Mouse (Mus musculus): Measurements from ENCODE around the gene Slc38a6. TPM values are rescaled to one million over a fixed set of nuclear protein-coding genes. Genes with fewer than 3 reads are reported as not detected.

Gene Slc38a6
- total RNA-seq, 2 experiments from 2014 or later: 0.14 to 12.3 TPM

DNA sequence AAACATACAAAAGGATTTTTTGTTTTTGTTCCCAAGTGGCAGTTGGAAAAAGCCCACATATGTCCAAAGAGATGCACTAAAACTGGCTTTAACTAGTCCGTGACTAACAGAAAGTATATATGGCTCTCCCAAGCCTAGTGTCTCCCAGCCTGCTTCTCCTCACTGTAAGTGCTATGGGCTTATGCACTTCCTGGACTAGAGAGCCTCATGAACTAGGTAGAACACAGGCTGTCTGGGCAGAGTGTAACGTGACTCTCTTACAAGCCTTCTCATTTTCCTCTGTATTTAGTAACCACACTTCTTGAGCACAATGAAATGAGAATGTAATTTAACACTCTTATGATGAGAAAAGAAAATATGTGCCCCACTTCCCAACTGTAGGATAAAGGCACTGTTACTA, 22.1 kb downstream of the Slc38a6 start:
- ATAC-seq (replicated peaks; ENCODE audit: low FRiP score, low TSS enrichment, poor library complexity, severe bottlenecking): no peak

DNA sequence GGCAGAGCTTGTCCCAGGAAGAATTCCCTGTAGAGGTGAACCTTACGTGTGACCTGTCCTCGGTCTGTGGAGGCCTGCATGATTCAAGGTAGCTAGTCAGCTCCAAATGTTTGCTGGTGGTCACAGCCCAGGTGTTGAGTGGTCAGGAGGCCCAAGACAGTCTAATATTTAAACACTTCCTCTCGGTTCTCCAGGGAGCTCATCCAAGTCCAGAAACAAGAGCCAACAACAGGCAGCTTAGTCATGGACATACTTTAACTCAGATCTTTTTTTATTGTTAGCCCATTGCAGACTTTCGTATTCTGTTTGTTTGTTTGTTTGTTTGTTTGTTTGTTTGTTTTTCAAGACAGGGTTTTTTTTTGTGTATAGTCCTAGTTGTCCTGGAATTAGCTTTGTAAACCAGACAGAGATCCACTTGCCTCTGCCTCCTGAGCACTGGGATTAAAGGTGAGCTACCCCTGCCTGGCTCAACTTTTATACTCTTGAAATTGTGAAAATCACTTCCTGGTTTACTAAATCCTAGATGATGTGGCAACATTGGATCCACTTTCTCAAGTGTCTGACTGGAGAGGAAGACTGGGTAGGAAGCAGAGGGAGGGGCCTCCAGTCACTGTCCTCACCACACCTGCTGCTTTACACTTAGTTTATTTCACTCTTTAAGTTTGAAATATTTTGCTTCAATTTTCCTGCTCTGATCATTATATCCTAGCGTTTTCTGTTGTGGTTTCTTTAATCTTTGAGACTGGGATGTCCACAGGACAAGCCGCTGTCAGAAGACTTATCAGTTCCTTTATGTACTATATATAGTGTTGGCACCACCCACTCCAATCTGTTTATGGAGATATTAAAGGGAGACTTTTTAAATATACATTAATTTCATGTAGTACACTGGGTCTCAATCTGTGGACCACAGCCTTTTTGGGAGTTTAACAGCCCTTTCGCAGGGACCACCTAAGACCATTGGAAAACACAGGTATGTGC, 31.4 kb downstream of the Slc38a6 start:
- peak; percentile 50; the same call in 1 of the 2 replicates for ATAC-seq (replicated peaks; ENCODE audit: low FRiP score, low TSS enrichment, poor library complexity, severe bottlenecking)

DNA sequence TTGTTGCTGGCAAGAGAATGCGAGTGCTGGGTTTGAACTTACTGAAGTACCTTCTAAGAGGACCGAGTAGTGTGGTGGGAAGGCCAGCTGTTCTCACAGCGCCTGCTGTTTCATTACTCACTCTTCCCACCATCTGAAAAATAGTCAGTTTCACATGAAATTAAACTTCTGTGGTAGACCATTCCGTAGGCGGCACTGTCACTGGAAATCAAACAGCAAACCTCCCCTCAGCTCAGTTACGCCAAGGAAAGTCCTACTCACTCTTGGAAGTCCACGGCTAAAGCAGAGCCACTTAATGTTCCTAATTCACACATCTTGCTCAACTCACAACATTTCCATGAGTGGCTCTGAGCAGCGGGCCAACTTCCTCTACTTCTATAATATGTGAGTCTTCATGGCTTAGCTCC, 37.6 kb downstream of the Slc38a6 start:
- ATAC-seq (replicated peaks; ENCODE audit: low FRiP score, low TSS enrichment, poor library complexity, severe bottlenecking): no peak

DNA sequence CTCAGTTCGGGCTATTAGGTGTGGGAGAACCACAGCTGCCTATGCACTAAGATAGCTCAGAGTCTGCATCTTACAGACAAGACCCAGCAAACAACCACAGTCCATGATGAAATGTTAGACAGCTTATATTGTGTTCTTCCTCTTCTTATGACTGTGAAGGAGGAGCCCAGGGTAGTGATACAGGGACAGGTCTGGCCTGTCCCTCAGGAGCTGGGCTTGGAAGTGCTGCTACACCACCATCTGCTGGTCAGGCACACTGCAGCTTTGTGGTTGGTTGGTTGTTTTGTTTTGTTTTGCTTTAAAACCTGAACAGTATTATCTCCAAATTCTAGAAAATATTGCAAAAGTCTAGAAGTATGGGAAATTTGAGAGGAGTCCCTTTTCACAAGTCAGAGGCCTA, 38.2 kb downstream of the Slc38a6 start:
- ATAC-seq (replicated peaks; ENCODE audit: low FRiP score, low TSS enrichment, poor library complexity, severe bottlenecking): peak; percentile 55; the same call in 1 of the 2 replicates

DNA sequence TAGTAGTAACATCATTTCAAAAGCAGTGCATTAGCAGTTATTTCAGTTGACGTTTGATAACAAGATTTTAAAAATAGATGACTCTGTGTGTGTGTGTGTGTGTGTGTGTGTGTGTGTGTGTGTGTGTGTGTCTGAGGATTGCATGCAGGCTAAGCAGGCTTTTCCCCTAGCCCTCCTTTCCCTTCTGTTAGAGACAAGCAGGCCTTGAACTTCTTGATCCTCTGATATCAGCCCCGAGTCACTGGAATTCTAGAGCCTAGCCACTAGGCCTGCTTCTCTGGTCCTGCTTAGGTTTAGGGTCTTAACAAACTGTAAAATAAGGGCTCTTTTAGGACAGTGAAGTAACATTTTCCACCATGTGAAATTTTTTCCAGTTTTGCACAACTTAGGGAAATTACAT, 38.6 kb downstream of the Slc38a6 start:
- no peak for ATAC-seq (replicated peaks; ENCODE audit: low FRiP score, low TSS enrichment, poor library complexity, severe bottlenecking)

DNA sequence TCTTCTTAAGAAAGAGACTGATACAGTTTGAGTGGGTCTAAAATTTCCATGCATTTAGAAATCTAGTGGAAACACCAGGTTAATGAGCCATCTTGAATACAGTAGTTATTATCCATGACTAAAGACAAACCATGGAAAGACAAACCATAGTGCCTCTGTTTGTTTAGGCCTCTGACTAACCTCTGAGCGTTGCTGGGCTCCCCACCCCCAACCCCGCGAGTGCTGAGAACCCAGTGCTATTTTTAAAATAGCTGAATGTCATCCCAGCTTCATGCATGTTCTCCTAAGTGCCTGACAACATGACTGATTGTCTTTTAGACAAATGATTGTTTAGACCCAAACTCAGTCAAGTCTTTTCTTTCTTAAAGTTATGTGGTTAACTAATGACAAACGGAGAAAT, 39.0 kb downstream of the Slc38a6 start:
- ATAC-seq (replicated peaks; ENCODE audit: low FRiP score, low TSS enrichment, poor library complexity, severe bottlenecking): no peak

DNA sequence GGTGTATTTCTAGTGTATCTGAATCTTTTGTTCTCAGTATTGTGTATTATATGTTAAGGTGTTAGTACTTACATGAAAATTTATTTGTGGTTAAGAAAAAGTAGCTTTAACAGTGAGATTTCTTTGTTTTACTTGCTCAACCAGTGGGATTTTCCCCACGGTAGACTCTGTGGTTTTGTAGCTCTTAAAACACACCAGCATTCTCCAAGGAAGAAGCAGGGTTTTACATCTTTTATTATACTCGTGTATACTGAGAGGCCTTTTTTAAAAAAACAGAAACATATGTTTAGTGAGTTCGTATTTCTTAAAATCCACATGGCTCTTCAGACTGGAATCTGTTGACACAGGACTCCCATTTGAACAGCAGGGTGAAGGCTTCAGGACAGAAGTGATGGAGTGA, 40.8 kb downstream of the Slc38a6 start:
- no peak for ATAC-seq (replicated peaks; ENCODE audit: low FRiP score, low TSS enrichment, poor library complexity, severe bottlenecking)

DNA sequence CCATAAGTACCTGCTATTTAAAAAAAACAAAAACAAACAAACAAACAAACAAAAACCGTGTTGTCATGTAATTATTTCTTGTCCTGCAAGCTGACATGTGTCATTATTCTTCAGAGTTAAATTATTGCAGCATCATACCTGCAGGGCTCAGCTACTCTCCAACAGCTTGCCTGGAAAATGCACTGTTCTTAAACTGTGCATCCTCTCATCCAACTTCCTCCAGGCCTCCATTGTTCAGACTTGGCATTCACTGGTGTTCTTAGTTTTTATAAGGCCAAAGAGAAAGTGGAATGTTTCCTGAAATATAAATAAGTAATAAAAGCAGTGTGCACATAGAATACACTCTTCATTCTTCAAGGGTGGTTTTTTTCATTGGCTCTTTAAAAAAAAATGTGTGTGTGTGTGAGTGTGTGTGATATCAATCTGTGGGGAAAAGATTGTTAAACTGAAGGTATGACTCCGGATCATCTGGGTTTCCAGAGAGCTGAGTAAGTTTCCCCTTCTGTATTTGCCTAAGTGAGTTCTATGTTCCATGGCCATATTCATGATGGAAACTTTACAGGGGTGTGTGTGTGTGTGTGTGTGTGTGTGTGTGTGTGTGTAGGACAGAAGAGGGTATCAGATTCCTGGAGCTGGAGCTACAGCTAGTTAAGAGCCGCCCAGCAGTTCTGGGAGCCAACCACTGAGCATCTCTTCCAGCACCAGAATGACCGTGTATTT, 42.0 kb downstream of the Slc38a6 start:
- ATAC-seq (replicated peaks; ENCODE audit: low FRiP score, low TSS enrichment, poor library complexity, severe bottlenecking): no peak

DNA sequence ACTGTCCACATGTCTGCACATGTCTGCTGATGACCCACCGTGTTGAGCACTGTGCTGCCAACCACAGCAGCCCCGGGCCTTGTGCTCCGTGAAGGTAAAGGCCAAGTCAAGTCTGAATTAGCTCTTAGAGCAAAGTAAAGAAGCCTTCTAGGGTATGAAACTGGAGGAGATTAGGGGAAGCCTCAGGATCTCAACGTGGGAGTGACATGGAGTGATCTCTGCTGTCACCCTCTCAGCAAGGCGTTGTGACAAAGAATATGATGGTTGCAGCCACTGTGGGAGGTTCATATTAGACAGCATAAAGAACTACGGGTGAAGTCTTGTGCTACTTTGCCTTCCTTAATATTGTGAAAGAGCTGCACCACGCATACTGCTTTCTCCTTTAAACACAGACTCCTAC, 43.7 kb downstream of the Slc38a6 start:
- ATAC-seq (replicated peaks; ENCODE audit: low FRiP score, low TSS enrichment, poor library complexity, severe bottlenecking): no peak

DNA sequence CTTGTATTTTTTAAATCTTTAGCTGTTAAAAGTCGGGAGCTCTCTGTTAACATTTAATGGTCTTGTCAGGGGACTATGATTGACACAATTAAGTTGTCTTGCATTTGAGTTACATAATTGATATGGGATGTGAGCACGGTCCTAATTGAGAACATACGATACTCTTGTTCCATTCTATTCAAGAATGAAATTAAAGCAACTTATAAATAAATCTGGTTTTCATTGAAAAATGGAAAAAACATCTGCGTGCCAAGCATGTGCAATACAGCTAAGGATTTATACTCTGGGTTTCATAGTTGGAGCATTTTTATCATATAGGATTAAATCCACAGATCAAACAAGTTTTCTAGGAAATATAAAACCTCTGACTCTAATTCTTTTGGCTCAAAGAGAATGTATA, 46.1 kb downstream of the Slc38a6 start:
- no peak for ATAC-seq (replicated peaks; ENCODE audit: low FRiP score, low TSS enrichment, poor library complexity, severe bottlenecking)

DNA sequence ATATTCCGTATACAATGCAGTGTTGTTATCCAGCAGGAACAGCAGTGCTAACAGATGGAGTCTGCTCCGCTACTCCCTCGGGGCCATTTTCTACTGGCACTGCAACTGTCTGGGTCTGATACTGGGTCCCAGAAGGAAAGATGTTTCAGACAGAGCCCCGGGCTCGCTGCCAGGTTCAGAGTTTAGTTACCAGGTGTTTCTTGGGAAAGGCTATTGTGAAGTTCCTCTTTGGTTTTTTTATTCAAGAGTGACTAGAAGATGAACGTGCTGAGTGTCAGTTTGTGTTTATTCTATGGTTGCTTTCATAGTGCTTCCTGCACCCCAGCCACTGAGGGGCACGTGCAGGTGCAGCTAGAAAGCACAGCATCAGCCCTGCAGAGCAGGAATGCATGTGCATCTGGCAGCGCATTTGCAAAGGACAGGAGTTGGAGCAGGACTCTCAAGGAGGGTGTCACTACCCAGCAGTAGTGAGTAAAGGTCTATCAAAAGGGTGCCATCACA, 47.5 kb downstream of the Slc38a6 start:
- peak; percentile 79 for ATAC-seq (replicated peaks; ENCODE audit: low FRiP score, low TSS enrichment, poor library complexity, severe bottlenecking)

DNA sequence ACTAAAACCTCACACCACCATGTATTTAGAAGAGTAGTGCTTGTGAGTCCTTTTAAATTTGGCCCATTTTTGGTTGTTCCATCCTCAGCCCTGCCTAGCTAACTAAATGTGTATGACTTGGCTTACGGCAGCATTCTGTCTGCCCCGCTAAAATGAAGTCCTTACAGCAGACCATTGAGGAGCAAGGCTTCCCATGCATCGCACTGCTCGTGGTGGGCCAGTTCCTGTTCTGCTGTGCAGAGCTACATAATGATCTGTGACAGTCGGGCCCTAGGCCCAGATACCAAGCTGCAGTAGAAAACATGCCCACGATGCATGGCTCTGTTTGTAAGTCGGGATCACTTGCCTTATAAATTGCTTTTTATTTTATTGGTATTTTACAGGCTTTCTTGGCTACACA, 50.5 kb downstream of the Slc38a6 start:
- no peak for ATAC-seq (replicated peaks; ENCODE audit: low FRiP score, low TSS enrichment, poor library complexity, severe bottlenecking)

DNA sequence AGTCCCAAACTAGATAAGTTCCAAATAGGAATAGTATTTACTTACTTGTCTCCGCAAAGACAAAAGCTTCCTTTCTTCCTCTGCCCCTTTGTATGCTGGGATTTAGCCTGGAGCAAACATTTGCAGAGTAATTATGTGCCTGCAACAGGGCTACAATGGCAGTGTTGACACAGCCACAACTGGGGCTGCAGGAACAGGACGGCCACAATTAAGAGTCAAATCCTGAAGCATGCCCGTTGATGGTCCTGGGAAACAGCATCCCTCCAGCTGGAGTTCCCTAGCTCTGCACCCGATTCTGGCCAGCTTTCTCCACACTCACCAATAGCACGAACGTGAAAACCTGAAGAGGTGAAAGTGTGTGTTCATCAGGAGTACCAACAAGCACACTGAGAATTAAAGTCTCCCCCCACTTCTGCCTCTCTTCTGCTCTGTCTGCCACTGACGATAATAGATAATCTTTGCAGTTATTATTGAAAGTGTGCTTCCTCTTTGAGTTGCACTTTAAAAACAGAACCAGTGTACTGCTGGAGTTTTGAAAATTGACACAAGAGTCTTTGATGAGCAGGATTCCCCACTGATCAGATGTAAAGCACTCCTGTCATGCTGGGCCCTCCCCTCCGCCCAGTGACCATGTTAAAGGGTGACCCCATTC, 54.2 kb downstream of the Slc38a6 start:
- peak; percentile 42; the same call in 1 of the 2 replicates for ATAC-seq (replicated peaks; ENCODE audit: low FRiP score, low TSS enrichment, poor library complexity, severe bottlenecking)

DNA sequence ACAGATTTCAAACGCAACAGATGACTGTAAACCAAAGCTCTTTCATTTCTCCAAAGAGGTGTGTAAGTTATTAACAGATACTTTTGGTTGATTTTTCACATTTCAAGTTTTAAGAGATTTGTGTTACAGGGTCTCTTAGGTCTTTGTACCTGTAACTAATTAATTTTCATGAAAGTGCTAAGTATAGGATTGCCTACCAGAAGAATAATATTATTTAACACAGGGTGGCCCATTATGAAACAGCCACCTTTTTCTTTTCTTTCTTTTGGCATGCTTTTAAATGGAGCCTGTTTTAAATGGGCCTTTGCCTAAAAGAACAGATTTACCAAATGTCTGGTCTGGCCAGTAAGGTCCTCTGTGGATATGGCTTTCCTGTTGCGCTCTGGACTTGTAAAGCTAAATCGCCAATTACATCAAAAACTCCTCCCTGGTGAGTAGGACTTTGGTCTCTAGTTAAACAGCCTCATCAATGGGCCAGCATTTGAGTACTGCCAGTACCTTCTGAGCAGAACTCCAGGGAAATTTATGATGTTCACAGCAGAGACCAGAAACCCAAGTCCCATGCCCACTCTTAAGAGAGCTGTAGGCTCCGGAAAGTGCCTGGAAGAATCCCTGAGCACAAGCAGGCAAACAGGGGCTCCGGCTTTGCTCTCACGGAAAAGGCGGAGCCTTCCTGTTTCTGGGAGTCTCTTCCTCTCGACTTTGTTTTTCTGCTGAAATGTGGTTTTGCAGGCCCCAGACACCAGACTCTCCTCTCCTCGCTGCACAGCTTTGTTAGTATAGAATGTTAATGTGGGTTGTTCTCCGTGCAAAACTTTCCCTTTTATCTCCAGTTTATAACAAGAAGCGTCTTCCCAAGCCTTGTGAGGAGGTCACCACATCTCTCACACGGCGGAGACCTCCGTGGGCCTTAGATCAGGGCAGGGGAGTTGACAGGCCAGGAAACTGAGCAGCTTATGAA, 55.4 kb downstream of the Slc38a6 start:
- 0 out of 2 replicates have a peak, but pooled peaks have one; percentile 35 for ATAC-seq (replicated peaks; ENCODE audit: low FRiP score, low TSS enrichment, poor library complexity, severe bottlenecking)

DNA sequence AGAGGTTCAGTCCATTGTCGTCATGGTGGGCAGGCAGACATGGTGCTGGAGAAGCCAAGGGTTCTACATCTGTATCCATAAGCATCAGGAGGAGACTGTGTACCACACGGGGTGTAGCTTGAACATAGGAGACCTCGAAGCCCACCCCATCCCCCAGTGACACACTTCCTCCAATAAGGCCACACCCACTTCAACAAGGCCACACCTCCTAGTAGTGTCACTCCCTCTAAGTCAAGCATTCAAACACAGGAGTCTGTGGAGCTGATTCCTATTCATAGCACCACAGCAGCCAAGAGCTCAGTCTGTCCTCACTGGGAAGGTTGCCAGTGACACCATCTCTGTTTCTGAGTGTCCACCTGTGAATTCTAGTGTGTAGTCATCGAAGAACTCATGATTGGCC, 57.7 kb downstream of the Slc38a6 start:
- no peak for ATAC-seq (replicated peaks; ENCODE audit: low FRiP score, low TSS enrichment, poor library complexity, severe bottlenecking)

DNA sequence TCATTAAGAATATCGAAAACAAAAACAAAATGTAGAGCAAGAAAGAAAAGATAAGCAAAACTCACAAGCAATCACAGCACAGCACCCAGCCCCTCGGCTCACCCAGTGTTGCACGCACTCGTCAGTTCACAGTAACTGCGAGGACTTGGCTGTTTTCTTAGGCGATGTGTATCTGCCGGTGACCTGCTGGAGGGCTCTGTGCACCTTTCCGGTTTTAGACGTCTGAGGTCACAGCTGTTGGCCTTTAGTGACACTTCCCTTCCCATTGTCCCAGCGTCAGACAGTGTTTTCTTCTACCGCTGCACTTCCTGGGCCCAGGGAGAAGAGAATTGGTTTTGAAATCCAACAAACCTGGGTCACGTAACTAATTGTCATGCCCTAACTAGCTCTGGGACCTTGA, 58.6 kb downstream of the Slc38a6 start:
- ATAC-seq (replicated peaks; ENCODE audit: low FRiP score, low TSS enrichment, poor library complexity, severe bottlenecking): no peak

DNA sequence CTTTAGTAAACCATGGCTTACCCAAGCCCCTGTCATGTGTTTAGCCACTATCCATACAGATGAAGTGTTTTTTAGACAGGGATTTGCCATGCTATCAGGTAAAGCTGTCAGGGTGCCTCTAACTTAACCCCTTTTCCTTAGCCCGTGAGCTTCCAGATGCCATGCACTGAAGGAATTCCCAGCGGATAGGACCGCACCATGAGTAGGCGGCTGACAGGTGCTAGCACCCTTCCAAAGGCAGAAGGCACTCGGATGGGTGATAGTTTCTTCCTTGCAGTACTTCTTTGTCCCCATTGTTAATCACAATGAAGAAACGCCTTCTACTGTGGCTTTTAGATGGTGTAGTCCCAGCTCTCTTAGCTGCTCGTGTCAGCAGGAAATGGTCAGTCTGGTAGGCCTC, 60.6 kb downstream of the Slc38a6 start:
- ATAC-seq (replicated peaks; ENCODE audit: low FRiP score, low TSS enrichment, poor library complexity, severe bottlenecking): no peak

DNA sequence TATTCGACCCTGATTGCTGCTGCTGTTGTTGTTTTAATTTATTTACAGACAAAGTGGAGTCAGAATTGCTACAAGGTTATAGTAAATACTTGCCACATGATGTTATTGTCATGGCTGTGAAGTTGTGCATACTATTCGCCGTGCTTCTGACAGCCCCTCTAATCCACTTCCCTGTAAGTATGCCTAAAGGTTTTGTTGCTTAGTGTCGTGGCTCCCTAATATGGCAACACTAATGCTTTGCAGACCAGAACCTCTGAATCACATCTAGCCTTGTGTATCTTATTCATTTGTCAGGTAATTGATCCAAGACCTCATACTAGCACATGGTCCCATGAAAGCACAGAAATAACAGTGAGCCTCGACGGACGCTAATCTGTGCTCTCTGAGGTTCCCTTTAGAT, 63.9 kb downstream of the Slc38a6 start:
- no peak for ATAC-seq (replicated peaks; ENCODE audit: low FRiP score, low TSS enrichment, poor library complexity, severe bottlenecking)

DNA sequence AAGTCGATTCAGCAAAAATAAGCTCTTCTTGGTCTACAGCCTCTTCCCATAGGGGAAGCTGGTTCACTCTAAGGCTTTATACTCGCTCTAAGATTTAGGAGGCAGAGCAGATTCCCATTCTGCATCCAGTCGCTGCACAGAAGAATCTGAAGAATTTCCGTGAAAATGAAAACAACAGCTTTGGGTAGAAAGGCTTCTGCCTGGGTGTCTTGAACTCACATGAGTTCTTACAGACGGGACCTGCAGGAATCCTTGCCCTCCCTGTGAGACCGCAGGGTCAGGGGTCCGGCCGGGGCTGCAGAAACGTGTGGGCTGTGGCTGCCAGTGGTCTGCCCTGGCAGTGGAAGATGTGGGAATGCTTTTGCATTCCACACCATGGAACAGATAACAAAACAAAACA, 64.4 kb downstream of the Slc38a6 start:
- no peak for ATAC-seq (replicated peaks; ENCODE audit: low FRiP score, low TSS enrichment, poor library complexity, severe bottlenecking)
